Mouse (Mus musculus): Measurements from ENCODE around the gene Hivep2.
A peak's percentile ranks its signal among the peaks of the same experiment; 100 is the strongest.

The Hivep2 gene

GRCm38 (mm10) chr10:13965974-13966829, at the start of gene Hivep2:
Hivep2 (plus strand) TSS chr10:13966075.
- peak; percentile 81 for DNase-seq (ENCODE audit: low read depth, low spot score)

- DNase-seq (ENCODE audit: low read depth, low spot score), result no peak
Observed at GRCm38 (mm10) chr10:13916645-13917342, 49.1 kb upstream of the Hivep2 start.

- DNase-seq (ENCODE audit: low read depth, low spot score), result no peak
Observed at GRCm38 (mm10) chr10:13921641-13922385, 44.1 kb upstream of the Hivep2 start.

GRCm38 (mm10) chr10:13929306-13929705, 36.6 kb upstream of the Hivep2 start:
- no peak for DNase-seq (ENCODE audit: low read depth, low spot score)

- no peak for DNase-seq (ENCODE audit: low read depth, low spot score)
Observed at GRCm38 (mm10) chr10:13932147-13932546, 33.7 kb upstream of the Hivep2 start.

- DNase-seq (ENCODE audit: low read depth, low spot score), result no peak
Observed at GRCm38 (mm10) chr10:13933320-13933719, 32.6 kb upstream of the Hivep2 start.

- no peak for DNase-seq (ENCODE audit: low read depth, low spot score)
Observed at GRCm38 (mm10) chr10:13935646-13936045, 30.2 kb upstream of the Hivep2 start.

GRCm38 (mm10) chr10:13941406-13941805, 24.5 kb upstream of the Hivep2 start:
- no peak for DNase-seq (ENCODE audit: low read depth, low spot score)

GRCm38 (mm10) chr10:13943706-13944105, 22.2 kb upstream of the Hivep2 start:
- DNase-seq (ENCODE audit: low read depth, low spot score), result no peak

- no peak for DNase-seq (ENCODE audit: low read depth, low spot score)
Observed at GRCm38 (mm10) chr10:13946498-13946897, 19.4 kb upstream of the Hivep2 start.

GRCm38 (mm10) chr10:13962965-13963364, 2.9 kb upstream of the Hivep2 start:
- DNase-seq (ENCODE audit: low read depth, low spot score), result no peak

- DNase-seq (ENCODE audit: low read depth, low spot score), result no peak
Observed at GRCm38 (mm10) chr10:13963908-13964500, 1.9 kb upstream of the Hivep2 start.

GRCm38 (mm10) chr10:13964501-13965281, 1.2 kb upstream of the Hivep2 start:
- DNase-seq (ENCODE audit: low read depth, low spot score), result peak; percentile 90

GRCm38 (mm10) chr10:13965316-13965973, 430 bp upstream of the Hivep2 start:
- DNase-seq (ENCODE audit: low read depth, low spot score), result peak; percentile 93

- DNase-seq (ENCODE audit: low read depth, low spot score), result peak; percentile 78
Observed at GRCm38 (mm10) chr10:13966830-13967450, 1.1 kb downstream of the Hivep2 start.

GRCm38 (mm10) chr10:13967451-13968233, 1.8 kb downstream of the Hivep2 start:
- peak; percentile 69 for DNase-seq (ENCODE audit: low read depth, low spot score)

GRCm38 (mm10) chr10:13968234-13968555, 2.3 kb downstream of the Hivep2 start:
- DNase-seq (ENCODE audit: low read depth, low spot score), result no peak

GRCm38 (mm10) chr10:13968989-13969388, 3.1 kb downstream of the Hivep2 start:
- DNase-seq (ENCODE audit: low read depth, low spot score), result peak; percentile 72

- no peak for DNase-seq (ENCODE audit: low read depth, low spot score)
Observed at GRCm38 (mm10) chr10:13970321-13970720, 4.4 kb downstream of the Hivep2 start.
